Mouse (Mus musculus): Measurements from ENCODE around the gene Barhl2. TPM values are rescaled to one million over a fixed set of nuclear protein-coding genes. Genes with fewer than 3 reads are reported as not detected.

Barhl2 gene
- polyA plus RNA-seq (2014; fragmentation: Illumina TruSeq; extraction: RNeasy Lipid Tissue Mini Kit (QIAGEN cat#74804); ENCODE audit: low read depth, low replicate concordance): not detected

GRCm38 (mm10) chr5:106457986-106458476 lies at the start of gene Barhl2:
Gene Barhl2, minus strand, starts transcription at chr5:106458166.

Other genes with a start within 250 kb of the Barhl2 start
- gene Gm17304, start 150.9 kb upstream of the Barhl2 start, polyA plus RNA-seq (2014; fragmentation: Illumina TruSeq; extraction: RNeasy Lipid Tissue Mini Kit (QIAGEN cat#74804); ENCODE audit: low read depth, low replicate concordance): not detected
- 86.1 TPM for gene Zfp644, start 239.1 kb upstream of the Barhl2 start, polyA plus RNA-seq (2014; fragmentation: Illumina TruSeq; extraction: RNeasy Lipid Tissue Mini Kit (QIAGEN cat#74804); ENCODE audit: low read depth, low replicate concordance)